Mouse (Mus musculus): ENCODE measurements at regions not wholly inside any gene's neighbourhood (a gene's known extent, or its start where the extent isn't known, plus 50 kb on each side); places are given as distances from the start of the nearest gene placed in this dataset.

- H3K4me2 ChIP-seq (ENCODE audit: low read depth), result no peak overlapping the region
- 26% methylated on average over 4 of the region's 4 CpGs for WGBS (ENCODE audit: insufficient replicate concordance)
- H3K36me3 ChIP-seq (replicated peaks; ENCODE audit: control insufficient read depth, insufficient read depth, low read depth), result no peaks in the 10 kb centered on the region
- no peaks in the 10 kb centered on the region for H3K27me3 ChIP-seq (ENCODE audit: control insufficient read depth, insufficient read depth, low read length)
- H3K9me3 ChIP-seq (ENCODE audit: control insufficient read depth, low read length), result no peaks in the 10 kb centered on the region
- no peak overlapping the region for H3K27ac ChIP-seq
- ATAC-seq (ENCODE audit: insufficient read depth) (no peak), DNase-seq (ENCODE audit: low read depth in 3 of 3, low spot score in 3 of 3) (no peak)
- no peak for TF ChIP-seq CTCF (IDR thresholded peaks at IDR 0.05; ENCODE audit: low read depth)
- no peak for TF ChIP-seq EP300 (IDR thresholded peaks at IDR 0.05; ENCODE audit: low read depth)
- no peaks in the 10 kb centered on the region for H3K4me1 ChIP-seq (replicated peaks; ENCODE audit: control insufficient read depth in 2 of 2, insufficient read depth in 2 of 2, low read length in 1 of 2)
- H3K4me3 ChIP-seq (ENCODE audit: insufficient read depth in 1 of 2, low read depth in 2 of 2, low read length in 2 of 2), result no peak overlapping the region
- no peak overlapping the region for H3K9ac ChIP-seq (replicated peaks)
Observed at GRCm38 (mm10) chr5:119016420-119016819, 455.9 kb downstream of the Med13l start.

GRCm38 (mm10) chr5:119023947-119024346, 463.5 kb downstream of the Med13l start:
- DNase-seq (ENCODE audit: low read depth in 3 of 3, low spot score in 3 of 3) (no peak), ATAC-seq (ENCODE audit: insufficient read depth) (no peak)
- H3K36me3 ChIP-seq (replicated peaks; ENCODE audit: control insufficient read depth, insufficient read depth, low read depth), result no peaks in the 10 kb centered on the region
- WGBS (ENCODE audit: insufficient replicate concordance), result 55% methylated on average over 8 of the region's 8 CpGs
- H3K27me3 ChIP-seq (ENCODE audit: control insufficient read depth, insufficient read depth, low read length), result no peaks in the 10 kb centered on the region
- H3K9me3 ChIP-seq (ENCODE audit: control insufficient read depth, low read length), result no peaks in the 10 kb centered on the region
- H3K4me1 ChIP-seq (replicated peaks; ENCODE audit: control insufficient read depth in 2 of 2, insufficient read depth in 2 of 2, low read length in 1 of 2), result peaks cover 0 to 6% of the 10 kb centered on the region in 2 experiments; a peak in 1 of 4 replicates
- H3K9ac ChIP-seq (replicated peaks), result no peak overlapping the region
- H3K4me2 ChIP-seq (ENCODE audit: low read depth), result no peak overlapping the region
- H3K4me3 ChIP-seq (ENCODE audit: insufficient read depth in 1 of 2, low read depth in 2 of 2, low read length in 2 of 2), result no peak overlapping the region
- no peak overlapping the region for H3K27ac ChIP-seq
- TF ChIP-seq EP300 (IDR thresholded peaks at IDR 0.05; ENCODE audit: low read depth) (no peak), CTCF (IDR thresholded peaks at IDR 0.05; ENCODE audit: low read depth) (no peak)

GRCm38 (mm10) chr5:119032051-119032450, 471.6 kb downstream of the Med13l start:
- no peak for TF ChIP-seq CTCF (IDR thresholded peaks at IDR 0.05; ENCODE audit: low read depth)
- no peak for TF ChIP-seq EP300 (IDR thresholded peaks at IDR 0.05; ENCODE audit: low read depth)
- Histone ChIP-seq H3K4me2 (ENCODE audit: low read depth) (no peak overlapping the region), H3K9ac (replicated peaks) (no peak overlapping the region), H3K27me3 (ENCODE audit: control insufficient read depth, insufficient read depth, low read length) (no peaks in the 10 kb centered on the region), H3K4me3 (ENCODE audit: insufficient read depth in 1 of 2, low read depth in 2 of 2, low read length in 2 of 2) (no peak overlapping the region), H3K36me3 (replicated peaks; ENCODE audit: control insufficient read depth, insufficient read depth, low read depth) (no peaks in the 10 kb centered on the region), H3K27ac (no peak overlapping the region), H3K9me3 (ENCODE audit: control insufficient read depth, low read length) (no peaks in the 10 kb centered on the region), H3K4me1 (replicated peaks; ENCODE audit: control insufficient read depth in 2 of 2, insufficient read depth in 2 of 2, low read length in 1 of 2) (no peaks in the 10 kb centered on the region)
- ATAC-seq (ENCODE audit: insufficient read depth) (no peak), DNase-seq (ENCODE audit: low read depth in 3 of 3, low spot score in 3 of 3) (no peak)
- WGBS (ENCODE audit: insufficient replicate concordance), result 60% methylated on average over 5 of the region's 5 CpGs

GRCm38 (mm10) chr5:119044548-119044947, 484.1 kb downstream of the Med13l start:
- Histone ChIP-seq H3K9ac (replicated peaks) (no peak overlapping the region), H3K4me1 (replicated peaks; ENCODE audit: control insufficient read depth in 2 of 2, insufficient read depth in 2 of 2, low read length in 1 of 2) (no peaks in the 10 kb centered on the region), H3K27ac (no peak overlapping the region), H3K4me2 (ENCODE audit: low read depth) (no peak overlapping the region), H3K4me3 (ENCODE audit: insufficient read depth in 1 of 2, low read depth in 2 of 2, low read length in 2 of 2) (no peak overlapping the region), H3K27me3 (ENCODE audit: control insufficient read depth, insufficient read depth, low read length) (no peaks in the 10 kb centered on the region), H3K36me3 (replicated peaks; ENCODE audit: control insufficient read depth, insufficient read depth, low read depth) (no peaks in the 10 kb centered on the region), H3K9me3 (ENCODE audit: control insufficient read depth, low read length) (no peaks in the 10 kb centered on the region)
- TF ChIP-seq EP300 (IDR thresholded peaks at IDR 0.05; ENCODE audit: low read depth) (no peak), CTCF (IDR thresholded peaks at IDR 0.05; ENCODE audit: low read depth) (no peak)
- DNase-seq (ENCODE audit: low read depth in 3 of 3, low spot score in 3 of 3) (no peak), ATAC-seq (ENCODE audit: insufficient read depth) (no peak)
- WGBS (ENCODE audit: insufficient replicate concordance), result 75% methylated on average over 10 of the region's 10 CpGs

GRCm38 (mm10) chr5:119047581-119047980, 487.1 kb downstream of the Med13l start:
- no peaks in the 10 kb centered on the region for H3K36me3 ChIP-seq (replicated peaks; ENCODE audit: control insufficient read depth, insufficient read depth, low read depth)
- H3K9ac ChIP-seq (replicated peaks), result no peak overlapping the region
- H3K27ac ChIP-seq, result no peak overlapping the region
- TF ChIP-seq CTCF (IDR thresholded peaks at IDR 0.05; ENCODE audit: low read depth) (no peak), EP300 (IDR thresholded peaks at IDR 0.05; ENCODE audit: low read depth) (no peak)
- 37% methylated on average over 4 of the region's 4 CpGs for WGBS (ENCODE audit: insufficient replicate concordance)
- ATAC-seq (ENCODE audit: insufficient read depth) (no peak), DNase-seq (ENCODE audit: low read depth in 3 of 3, low spot score in 3 of 3) (no peak)
- H3K9me3 ChIP-seq (ENCODE audit: control insufficient read depth, low read length), result no peaks in the 10 kb centered on the region
- no peak overlapping the region for H3K4me2 ChIP-seq (ENCODE audit: low read depth)
- H3K27me3 ChIP-seq (ENCODE audit: control insufficient read depth, insufficient read depth, low read length), result no peaks in the 10 kb centered on the region
- 0 out of 4 replicates have a peak, but pooled peaks cover 0 to 2% of the 10 kb centered on the region in 2 experiments for H3K4me1 ChIP-seq (replicated peaks; ENCODE audit: control insufficient read depth in 2 of 2, insufficient read depth in 2 of 2, low read length in 1 of 2)
- no peak overlapping the region for H3K4me3 ChIP-seq (ENCODE audit: insufficient read depth in 1 of 2, low read depth in 2 of 2, low read length in 2 of 2)
